Mouse (Mus musculus) Patski (cell line): ENCODE results near the gene Lipe. TPM values are rescaled to one million over a fixed set of nuclear protein-coding genes. Genes with fewer than 3 reads are reported as not detected.

ENCODE experiments used
- ATAC-seq: fragments of 100-300 bp; one replicate; pipeline ENCODE4 v1.8.0; 2021
- CTCF ChIA-PET: fragments of 350-600 bp; sonication (Branson Sonifier 250); formaldehyde crosslinking; loops from one replicate; lab custom pipeline; 2022; ENCODE audit warnings: inconsistent platforms; lab: Charles Lee
- POLR2A ChIA-PET: fragments of 350-600 bp; sonication (Branson Sonifier 250); formaldehyde crosslinking; loops from one replicate; lab custom pipeline; 2022; ENCODE audit warnings: antibody characterized with exemption, inconsistent platforms; lab: Charles Lee
- DNase-seq: peaks from one replicate; pipeline ENCODE4 v3.0.0-alpha.2; 2011; ENCODE audit warnings: low read depth, low spot score
- H3K27me3 ChIP-seq: fragments of 371-371 bp; one replicate; pipeline ENCODE4 v1.5.1; 2021
- CTCF ChIP-seq: fragments of 100-300 bp; IDR thresholded peaks from one replicate; pipeline ENCODE4 v1.5.1; 2021
- in situ Hi-C: fragments of 300-500 bp; cut with MboI; formaldehyde crosslinking; loops from 3 replicates; pipeline ENCODE4 v1.11.1; 2018; ENCODE audit warnings: low pct_unique_long_range_greater_than_20kb, mixed read lengths
- polyA plus RNA-seq: library from polyadenylated mRNA; unstranded; gene quantifications from one replicate; pipeline ENCODE4 v1.2.3, GENCODE M21; 2021

Lipe gene
- polyA plus RNA-seq = 13.2 TPM

DNA sequence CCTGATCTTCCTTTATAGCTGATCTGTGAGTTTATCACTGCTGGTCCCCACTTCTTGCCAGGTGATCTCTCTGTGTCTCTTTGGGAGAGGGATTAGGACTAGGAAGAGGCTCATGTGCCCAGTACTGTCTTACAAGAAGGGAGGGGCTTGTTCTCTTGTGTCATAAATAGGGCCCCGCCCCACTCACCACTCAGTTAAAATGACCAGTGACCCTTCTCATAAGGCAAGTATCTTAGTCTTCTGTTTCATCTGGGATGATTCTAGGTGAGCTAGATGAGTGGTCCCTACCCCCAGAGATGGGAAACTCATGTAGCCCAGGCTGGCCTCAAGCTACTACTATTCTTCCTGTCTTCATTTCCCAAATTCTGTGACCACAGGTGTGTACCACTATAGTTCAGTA is at the start of gene Lipe:
Gene Lipe, minus strand, starts transcription at position 101 of the 400 bp plus-strand sequence.
- DNase-seq (no peak), ATAC-seq (no peak)
- CTCF ChIA-PET = interaction anchor here (1.4 to 1.7 kb wide), 2 partner anchors 11 to 13 kb away, joined by 3 to 6 read pairs; no protein-coding TSS in a partner anchor
- TF ChIP-seq CTCF = no peak
- POLR2A ChIA-PET = interaction anchor here (0.6 to 1.6 kb wide), 3 partner anchors 22 to 119 kb away, joined by 3 to 4 read pairs (median 4); no protein-coding TSS in a partner anchor
- in situ Hi-C loops = no loop called here
- no peaks in the 10 kb centered on the region for H3K27me3 ChIP-seq

DNA sequence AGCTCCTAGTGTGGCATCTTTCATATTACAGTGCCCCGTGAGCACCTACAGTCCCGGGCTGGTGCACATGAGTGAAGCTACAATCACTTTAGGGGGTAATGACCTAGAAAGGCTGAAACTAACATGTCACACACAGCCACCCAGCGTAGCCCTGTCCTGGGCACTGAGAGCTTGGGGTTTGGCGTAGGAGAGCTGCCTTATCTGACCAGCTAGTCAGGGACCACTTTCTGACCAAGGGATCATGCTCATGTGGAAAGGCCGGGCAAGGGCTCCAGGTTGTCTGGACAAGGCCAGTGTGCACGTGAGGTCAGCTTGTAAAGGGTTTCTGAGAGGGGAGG is 42.3 kb upstream of the Lipe start:
- in situ Hi-C loops = no loop called here
- TF ChIP-seq CTCF = no peak
- CTCF ChIA-PET = interaction anchor here (0.9 to 1.5 kb wide), 2 partner anchors 31 to 180 kb away, joined by 3 read pairs; no protein-coding TSS in a partner anchor
- POLR2A ChIA-PET = no interaction called here
- ATAC-seq (no peak), DNase-seq (no peak)
- H3K27me3 ChIP-seq = no peaks in the 10 kb centered on the region

DNA sequence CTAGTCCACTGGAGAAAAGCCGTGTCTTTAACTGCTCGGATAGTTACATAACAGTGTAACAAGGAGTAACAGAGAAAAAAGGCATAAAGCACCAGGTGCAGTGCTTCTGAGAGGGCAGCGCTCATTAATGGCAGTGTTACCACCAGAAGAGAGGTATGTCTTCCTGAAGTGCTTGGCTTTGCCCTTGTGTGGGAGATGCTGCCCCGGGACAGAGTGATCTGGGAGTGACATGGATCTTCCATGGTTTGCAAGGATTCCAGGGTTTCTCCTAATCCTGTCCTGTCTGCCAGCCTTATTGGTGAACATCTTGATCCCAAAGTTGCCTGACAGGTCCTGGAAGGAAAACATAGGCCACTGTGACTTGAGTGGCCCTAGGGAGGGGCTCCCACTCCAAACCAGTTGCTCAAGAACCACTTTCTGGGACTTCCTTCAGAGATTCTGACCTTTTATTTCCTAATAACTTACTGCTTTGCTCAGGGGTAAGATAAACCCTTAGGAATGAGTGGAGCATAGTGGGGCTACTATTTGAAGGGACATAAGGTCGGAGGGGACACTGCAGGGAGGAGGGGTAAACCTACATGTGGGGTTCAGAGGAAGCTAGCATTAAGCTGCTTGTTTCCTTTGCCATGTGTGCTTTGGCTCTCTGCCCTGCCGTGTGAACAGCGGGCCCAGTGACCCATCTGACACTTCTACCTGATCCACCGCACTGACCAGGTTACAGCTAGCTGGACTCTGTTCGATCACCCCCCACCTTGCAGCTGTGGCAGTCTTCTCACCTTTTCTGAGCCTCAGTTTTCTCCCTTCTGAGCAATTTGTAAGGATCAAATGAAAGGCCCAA is 41.7 kb upstream of the Lipe start:
- POLR2A ChIA-PET = no interaction called here
- H3K27me3 ChIP-seq = no peaks in the 10 kb centered on the region
- in situ Hi-C loops = no loop called here
- CTCF ChIA-PET = interaction anchor here (0.9 kb wide), 1 partner anchor 181 kb away, joined by 3 read pairs; no protein-coding TSS in a partner anchor
- ATAC-seq (no peak), DNase-seq (no peak)
- no peak for TF ChIP-seq CTCF

DNA sequence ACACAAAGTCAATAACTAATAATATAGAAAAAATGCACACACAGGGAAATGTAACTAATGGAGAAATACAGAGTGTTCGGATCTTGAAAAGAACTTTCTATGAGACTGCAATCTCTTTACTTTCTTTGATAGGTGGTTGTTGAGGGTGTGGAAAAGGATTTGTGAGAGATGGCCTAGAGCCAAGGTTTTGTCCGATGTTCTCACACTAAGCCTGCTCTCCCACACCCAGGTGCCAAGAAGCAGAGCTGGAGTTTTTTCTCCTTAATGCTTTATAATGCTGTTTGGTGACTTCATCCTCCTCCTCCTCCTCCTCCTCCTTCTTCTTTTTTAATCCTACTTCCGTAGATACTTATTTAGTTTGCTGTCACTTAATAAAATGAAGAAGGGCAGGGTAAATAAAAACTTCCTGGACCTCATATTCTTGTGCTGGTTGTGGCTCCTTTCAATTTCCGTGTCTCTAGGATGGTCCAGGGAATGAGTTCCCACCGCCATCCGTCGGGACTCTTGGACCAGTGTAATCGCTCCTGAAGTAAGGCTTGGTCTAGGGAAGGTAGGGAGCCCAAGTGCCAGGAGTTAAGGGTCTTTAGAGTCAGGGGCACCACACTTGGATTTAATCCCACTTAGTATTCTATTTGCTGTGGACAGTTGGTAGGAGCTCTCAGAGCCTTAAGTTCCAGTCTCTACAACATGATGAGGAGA is 40.8 kb upstream of the Lipe start:
- TF ChIP-seq CTCF = no peak
- ATAC-seq (no peak), DNase-seq (no peak)
- POLR2A ChIA-PET = interaction anchor here (1.1 kb wide), 1 partner anchor 10 kb away, joined by 3 read pairs; no protein-coding TSS in a partner anchor
- CTCF ChIA-PET = no interaction called here
- in situ Hi-C loops = no loop called here
- H3K27me3 ChIP-seq = no peaks in the 10 kb centered on the region

DNA sequence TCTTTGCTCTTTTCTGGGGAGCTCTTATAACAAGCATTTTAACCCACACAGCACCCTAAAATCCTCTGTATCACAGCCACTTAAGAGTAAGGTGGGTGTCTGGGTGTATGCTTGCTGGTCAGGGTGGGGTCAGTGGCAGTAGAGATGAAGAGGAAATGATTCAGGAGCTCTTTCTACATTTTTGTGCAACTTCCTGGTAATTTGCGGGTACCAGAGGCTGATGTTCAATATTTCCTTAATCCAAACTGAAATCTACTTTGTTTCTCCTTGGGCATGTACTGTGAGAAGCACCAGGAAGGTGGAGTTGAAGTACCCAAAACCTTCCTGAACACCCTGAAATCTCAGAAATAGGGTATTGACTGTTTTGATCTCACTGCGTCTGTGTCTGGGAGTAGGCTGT is 38.2 kb upstream of the Lipe start:
- CTCF ChIA-PET = no interaction called here
- TF ChIP-seq CTCF = no peak
- DNase-seq (no peak), ATAC-seq (no peak)
- POLR2A ChIA-PET = no interaction called here
- no peaks in the 10 kb centered on the region for H3K27me3 ChIP-seq
- in situ Hi-C loops = no loop called here

DNA sequence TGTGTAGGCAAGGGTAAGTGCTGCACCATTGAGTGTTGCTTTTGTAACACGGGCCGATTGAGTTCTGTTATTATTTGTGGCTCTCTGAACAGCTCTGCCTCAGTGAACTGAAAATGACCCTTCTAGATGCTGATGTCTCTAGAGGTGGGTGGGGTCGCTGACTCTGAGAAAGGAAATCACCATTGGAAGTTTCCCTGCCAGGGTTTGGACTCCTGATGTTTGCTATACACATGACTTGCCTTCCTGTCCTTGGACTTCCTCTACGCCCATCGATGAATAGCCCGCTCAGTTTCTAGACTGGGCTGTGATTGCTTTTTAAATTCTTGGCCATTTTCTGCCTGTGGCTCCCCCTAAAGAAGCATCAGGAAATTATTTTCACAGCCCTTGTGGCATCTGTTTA is 37.7 kb upstream of the Lipe start:
- POLR2A ChIA-PET = no interaction called here
- DNase-seq (no peak), ATAC-seq (no peak)
- CTCF ChIA-PET = no interaction called here
- no peaks in the 10 kb centered on the region for H3K27me3 ChIP-seq
- no peak for TF ChIP-seq CTCF
- in situ Hi-C loops = no loop called here

DNA sequence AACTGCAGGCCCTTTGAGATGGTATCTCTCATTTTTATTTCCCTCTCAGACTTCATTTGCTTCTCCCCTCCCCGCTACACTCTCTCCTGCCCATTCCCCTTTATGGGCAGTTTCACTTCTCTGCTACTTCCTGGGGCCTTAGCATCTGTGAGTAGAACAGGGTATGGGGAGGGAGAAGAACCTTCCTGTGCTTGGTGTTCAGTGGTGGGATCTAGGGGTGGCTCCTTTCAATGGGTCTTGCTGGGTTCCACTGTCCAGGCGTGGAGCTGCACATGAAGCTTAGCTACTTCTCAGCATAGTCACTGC is 37.0 kb upstream of the Lipe start:
- in situ Hi-C loops = no loop called here
- ATAC-seq = no peak
- no peak for DNase-seq
- no peaks in the 10 kb centered on the region for H3K27me3 ChIP-seq
- TF ChIP-seq CTCF = no peak
- ChIA-PET CTCF (no interaction called here), POLR2A (no interaction called here)

DNA sequence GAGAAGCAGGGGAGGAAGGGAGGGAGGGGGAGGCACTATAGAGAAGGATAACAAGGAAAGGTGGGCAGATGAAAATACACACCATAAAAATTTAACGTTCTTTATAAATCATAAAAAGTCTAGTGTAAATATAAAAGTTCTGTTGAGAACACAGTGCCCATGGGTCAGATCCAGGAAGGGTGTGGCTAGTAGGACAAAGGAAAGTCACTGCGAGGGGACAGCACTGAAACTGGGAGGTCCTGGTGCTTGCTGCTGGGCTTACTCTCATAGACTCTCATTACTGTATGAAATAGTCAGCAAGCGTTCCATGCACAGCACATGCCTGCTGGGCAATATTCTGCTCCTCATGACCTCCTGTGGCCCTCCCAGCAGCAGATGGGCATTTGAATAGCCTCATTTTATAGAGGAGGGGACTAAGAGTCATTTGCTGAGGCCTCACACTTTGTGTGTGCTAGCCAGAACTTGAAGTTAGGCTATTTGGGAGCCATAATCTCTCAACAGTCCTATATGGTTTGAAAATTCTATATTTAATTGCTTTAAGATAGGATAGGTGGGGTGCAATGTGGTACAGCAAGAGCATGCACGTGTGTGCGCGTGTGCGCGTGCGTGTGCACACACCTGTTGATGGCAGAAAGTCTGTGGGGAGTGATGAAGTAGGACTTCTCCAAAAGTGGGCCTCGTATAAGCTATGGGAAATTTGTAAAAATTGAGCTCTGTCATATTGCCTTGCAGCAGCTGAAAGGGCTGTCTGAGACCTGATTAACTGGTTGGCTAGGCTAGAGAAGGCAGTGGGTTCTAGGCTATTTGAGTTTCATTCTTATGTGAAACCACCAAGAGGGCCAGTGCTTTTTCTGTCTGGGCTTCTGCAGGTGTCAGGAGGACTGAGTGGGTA is 36.4 kb upstream of the Lipe start:
- ATAC-seq (no peak), DNase-seq (no peak)
- no peaks in the 10 kb centered on the region for H3K27me3 ChIP-seq
- no peak for TF ChIP-seq CTCF
- in situ Hi-C loops = no loop called here
- ChIA-PET CTCF (no interaction called here), POLR2A (no interaction called here)

DNA sequence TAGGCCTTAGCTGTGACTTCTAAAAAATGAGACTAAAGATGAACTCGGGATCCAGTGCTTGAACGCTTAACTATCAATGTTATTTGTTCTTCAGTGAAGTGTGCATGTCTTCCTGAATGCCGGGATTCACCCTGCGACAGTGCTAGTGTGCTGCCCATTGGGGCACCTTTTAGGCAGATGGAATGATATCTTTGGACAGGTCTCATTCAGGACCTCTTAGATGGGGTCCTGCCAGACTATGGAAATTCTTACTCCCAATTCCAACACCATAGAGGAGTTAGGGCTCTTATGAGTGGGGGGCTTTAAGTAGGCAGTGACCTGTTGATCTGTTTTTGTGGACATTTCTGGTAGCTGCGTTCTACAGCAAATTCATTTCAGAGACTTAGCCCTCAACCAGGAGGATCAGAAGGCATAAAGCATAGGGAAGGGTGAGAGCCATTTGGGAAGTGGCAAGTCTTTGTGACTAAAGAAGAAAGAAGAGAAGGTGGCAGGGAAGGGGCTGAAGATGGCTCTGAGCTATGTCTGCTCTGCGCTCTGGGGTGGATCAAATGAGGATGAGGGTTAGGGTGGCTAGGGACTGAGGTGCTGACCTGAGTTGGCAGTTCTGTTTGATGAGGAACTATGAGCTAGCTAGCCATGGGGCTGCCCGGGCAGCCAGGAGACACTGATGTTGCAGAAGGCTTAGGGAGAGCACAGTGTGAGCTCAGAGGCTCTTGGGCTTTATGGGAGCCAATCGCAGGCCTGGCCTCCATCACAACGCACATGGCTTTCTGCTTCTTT is 35.5 kb upstream of the Lipe start:
- no peak for ATAC-seq
- DNase-seq = no peak
- TF ChIP-seq CTCF = no peak
- ChIA-PET CTCF (interaction anchor here (1.7 kb wide), 1 partner anchor 9 kb away, joined by 4 read pairs; no protein-coding TSS in a partner anchor), POLR2A (no interaction called here)
- no peaks in the 10 kb centered on the region for H3K27me3 ChIP-seq
- in situ Hi-C loops = no loop called here

DNA sequence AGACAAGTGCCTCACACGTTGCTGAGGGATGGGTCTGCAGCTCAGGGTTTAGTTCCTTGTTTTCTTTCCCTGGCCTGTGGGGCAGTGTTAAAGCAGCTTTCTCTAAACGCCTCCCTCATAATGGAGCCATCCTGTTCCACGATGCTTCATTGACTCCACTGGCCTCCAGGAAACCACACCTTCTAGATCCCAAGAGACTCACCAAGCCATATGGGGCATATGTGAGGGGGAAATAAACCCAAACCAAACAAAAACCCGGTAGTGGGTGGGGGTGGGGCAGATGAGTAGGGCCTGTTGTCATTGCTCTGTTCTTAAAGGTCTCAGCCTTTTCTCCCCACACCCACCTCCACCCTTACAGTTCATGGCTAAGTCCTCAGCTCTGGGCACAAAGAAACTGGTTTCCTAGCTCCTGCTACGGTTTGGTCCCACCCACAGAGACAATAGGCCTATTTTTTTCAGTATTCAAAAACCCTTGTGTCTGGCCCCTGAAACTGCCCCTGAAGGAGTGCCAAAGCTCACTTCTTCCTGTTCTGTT is 34.6 kb upstream of the Lipe start:
- ChIA-PET CTCF (interaction anchor here (1.7 kb wide), 1 partner anchor 10 kb away, joined by 4 read pairs; no protein-coding TSS in a partner anchor), POLR2A (no interaction called here)
- ATAC-seq (no peak), DNase-seq (no peak)
- no peak for TF ChIP-seq CTCF
- in situ Hi-C loops = no loop called here
- no peaks in the 10 kb centered on the region for H3K27me3 ChIP-seq
